Mouse (Mus musculus) limb, embryonic 15.5 days (tissue): ENCODE results near the gene Lingo4. TPM values are rescaled to one million over a fixed set of nuclear protein-coding genes. Genes with fewer than 3 reads are reported as not detected.
A peak's percentile ranks its signal among the peaks of the same experiment; 100 is the strongest.

Experiments
- ATAC-seq: fragments of 200-750 bp; cut with Nextera tagmentation; 2 replicates; pipeline ENCODE4 v1.8.0; 2017; ENCODE audit warnings: low read depth, moderate TSS enrichment; ENCODE audit not compliant: insufficient number of reproducible peaks, low FRiP score, low TSS enrichment
- H3K27ac ChIP-seq: fragments of 300-500 bp; sonication (generic); 2 replicates; pipeline ENCODE4 v1.5.1; 2015; ENCODE audit warnings: moderate library complexity, mild to moderate bottlenecking, inconsistent platforms
- H3K27me3 ChIP-seq: fragments of 300-500 bp; sonication (generic); 2 replicates; pipeline ENCODE4 v1.6.1; 2015; ENCODE audit warnings: inconsistent platforms
- H3K36me3 ChIP-seq: fragments of 300-500 bp; sonication (generic); 2 replicates; pipeline ENCODE4 v1.6.1; 2015; ENCODE audit warnings: inconsistent platforms
- H3K4me1 ChIP-seq: fragments of 300-500 bp; sonication (generic); 2 replicates; pipeline ENCODE4 v1.6.1; 2015; ENCODE audit warnings: inconsistent platforms
- H3K4me2 ChIP-seq: fragments of 300-500 bp; sonication (generic); 2 replicates; pipeline ENCODE4 v1.6.1; 2015; ENCODE audit warnings: mild to moderate bottlenecking, inconsistent platforms
- H3K4me3 ChIP-seq: fragments of 300-500 bp; sonication (generic); 2 replicates; pipeline ENCODE4 v1.5.1; 2015; ENCODE audit warnings: mild to moderate bottlenecking, inconsistent platforms
- H3K9ac ChIP-seq: fragments of 300-500 bp; sonication (generic); 2 replicates; pipeline ENCODE4 v1.6.1; 2015; ENCODE audit warnings: inconsistent platforms
- H3K9me3 ChIP-seq: fragments of 300-500 bp; sonication (generic); 2 replicates; pipeline ENCODE4 v1.6.1; 2016; ENCODE audit warnings: inconsistent platforms
- WGBS: fragments of 180-500 bp; shearing (Covaris S2); methylation state at CpG from one replicate; pipeline ENCODE4 v1.1.7; 2015; 5-methylcytosine and 5-hydroxymethylcytosine counted together
- polyA plus RNA-seq: library from polyadenylated mRNA; unstranded; fragments of >200 nt; fragmentation: Nextera tagmentation; extraction: Ambion mirVana; gene quantifications from 2 replicates; pipeline ENCODE4 v1.2.1, GENCODE M21; 2015

Gene Lingo4
- polyA plus RNA-seq, 1 experiment from 2014 or later, result 0.14 TPM

- Histone ChIP-seq H3K36me3 (no peaks in the 10 kb centered on the region), H3K4me3 (peak overlapping the region; percentile 24), H3K9ac (no peak overlapping the region), H3K27ac (no peak overlapping the region), H3K4me1 (peaks cover 42% of the 10 kb centered on the region), H3K9me3 (no peaks in the 10 kb centered on the region), H3K4me2 (peak overlapping the region; percentile 44), H3K27me3 (no peaks in the 10 kb centered on the region)
- WGBS, result 7% methylated on average over 10 of the region's 10 CpGs
- no peak for ATAC-seq
Measured at GRCm38 (mm10) chr3:94373090-94373489, 25.2 kb upstream of the Lingo4 start.

GRCm38 (mm10) chr3:94373597-94374011 is 24.7 kb upstream of the Lingo4 start:
- ATAC-seq, result no peak
- no peak overlapping the region for H3K27ac ChIP-seq
- H3K36me3 ChIP-seq, result no peaks in the 10 kb centered on the region
- H3K9me3 ChIP-seq, result no peaks in the 10 kb centered on the region
- 2% methylated on average over 5 of the region's 5 CpGs for WGBS
- H3K4me2 ChIP-seq, result peak overlapping the region; percentile 44
- peak overlapping the region; percentile 24 for H3K4me3 ChIP-seq
- no peaks in the 10 kb centered on the region for H3K27me3 ChIP-seq
- no peak overlapping the region for H3K9ac ChIP-seq
- H3K4me1 ChIP-seq, result peaks cover 42% of the 10 kb centered on the region

GRCm38 (mm10) chr3:94374636-94375035 is 23.7 kb upstream of the Lingo4 start:
- Histone ChIP-seq H3K4me1 (peaks cover 42% of the 10 kb centered on the region), H3K36me3 (no peaks in the 10 kb centered on the region), H3K27ac (no peak overlapping the region), H3K4me2 (no peak overlapping the region), H3K27me3 (no peaks in the 10 kb centered on the region), H3K4me3 (no peak overlapping the region), H3K9ac (no peak overlapping the region), H3K9me3 (no peaks in the 10 kb centered on the region)
- no peak for ATAC-seq

GRCm38 (mm10) chr3:94375146-94375545 is 23.2 kb upstream of the Lingo4 start:
- Histone ChIP-seq H3K9me3 (no peaks in the 10 kb centered on the region), H3K4me3 (no peak overlapping the region), H3K4me2 (no peak overlapping the region), H3K27ac (no peak overlapping the region), H3K9ac (no peak overlapping the region), H3K4me1 (peaks cover 42% of the 10 kb centered on the region), H3K27me3 (no peaks in the 10 kb centered on the region), H3K36me3 (no peaks in the 10 kb centered on the region)
- no peak for ATAC-seq
- 72% methylated on average over 2 of the region's 2 CpGs for WGBS

GRCm38 (mm10) chr3:94375861-94376260 is 22.5 kb upstream of the Lingo4 start:
- WGBS, result 34% methylated on average over 5 of the region's 5 CpGs
- Histone ChIP-seq H3K4me1 (peaks cover 42% of the 10 kb centered on the region), H3K9ac (no peak overlapping the region), H3K27me3 (no peaks in the 10 kb centered on the region), H3K4me3 (no peak overlapping the region), H3K27ac (no peak overlapping the region), H3K4me2 (no peak overlapping the region), H3K9me3 (no peaks in the 10 kb centered on the region), H3K36me3 (no peaks in the 10 kb centered on the region)
- no peak for ATAC-seq

GRCm38 (mm10) chr3:94377028-94377923 is 21.0 kb upstream of the Lingo4 start:
- H3K27me3 ChIP-seq, result no peaks in the 10 kb centered on the region
- H3K4me2 ChIP-seq, result no peak overlapping the region
- no peak for ATAC-seq
- no peak overlapping the region for H3K9ac ChIP-seq
- H3K4me3 ChIP-seq, result no peak overlapping the region
- no peaks in the 10 kb centered on the region for H3K36me3 ChIP-seq
- H3K4me1 ChIP-seq, result peaks cover 33% of the 10 kb centered on the region
- H3K9me3 ChIP-seq, result no peaks in the 10 kb centered on the region
- H3K27ac ChIP-seq, result no peak overlapping the region
- 16% methylated on average over 13 of the region's 13 CpGs for WGBS

- no peak overlapping the region for H3K9ac ChIP-seq
- ATAC-seq, result no peak
- no peaks in the 10 kb centered on the region for H3K36me3 ChIP-seq
- no peaks in the 10 kb centered on the region for H3K27me3 ChIP-seq
- H3K4me2 ChIP-seq, result no peak overlapping the region
- no peaks in the 10 kb centered on the region for H3K9me3 ChIP-seq
- H3K4me3 ChIP-seq, result no peak overlapping the region
- no peak overlapping the region for H3K27ac ChIP-seq
- WGBS, result 26% methylated on average over 9 of the region's 9 CpGs
- H3K4me1 ChIP-seq, result peaks cover 15% of the 10 kb centered on the region
Measured at GRCm38 (mm10) chr3:94379831-94380510, 18.3 kb upstream of the Lingo4 start.

- H3K27me3 ChIP-seq, result no peaks in the 10 kb centered on the region
- WGBS, result 51% methylated on average over 5 of the region's 5 CpGs
- no peak overlapping the region for H3K9ac ChIP-seq
- no peak for ATAC-seq
- no peaks in the 10 kb centered on the region for H3K9me3 ChIP-seq
- H3K27ac ChIP-seq, result no peak overlapping the region
- no peak overlapping the region for H3K4me2 ChIP-seq
- peaks cover 1% of the 10 kb centered on the region for H3K4me1 ChIP-seq
- H3K36me3 ChIP-seq, result no peaks in the 10 kb centered on the region
- H3K4me3 ChIP-seq, result no peak overlapping the region
Measured at GRCm38 (mm10) chr3:94382308-94382707, 16.0 kb upstream of the Lingo4 start.

- Histone ChIP-seq H3K4me1 (no peaks in the 10 kb centered on the region), H3K4me3 (no peak overlapping the region), H3K27me3 (no peaks in the 10 kb centered on the region), H3K9ac (no peak overlapping the region), H3K27ac (no peak overlapping the region), H3K9me3 (no peaks in the 10 kb centered on the region), H3K36me3 (no peaks in the 10 kb centered on the region), H3K4me2 (no peak overlapping the region)
- WGBS, result 70% methylated on average over 3 of the region's 3 CpGs
- ATAC-seq, result no peak
Measured at GRCm38 (mm10) chr3:94383476-94383875, 14.8 kb upstream of the Lingo4 start.

GRCm38 (mm10) chr3:94386671-94387070 is 11.6 kb upstream of the Lingo4 start:
- 56% methylated on average over 4 of the region's 4 CpGs for whole genome bisulfite sequencing
- no peak overlapping the region for H3K4me3 ChIP-seq
- no peak overlapping the region for H3K4me2 ChIP-seq
- no peaks in the 10 kb centered on the region for H3K9me3 ChIP-seq
- no peak overlapping the region for H3K27ac ChIP-seq
- H3K36me3 ChIP-seq, result no peaks in the 10 kb centered on the region
- ATAC-seq, result no peak
- no peaks in the 10 kb centered on the region for H3K27me3 ChIP-seq
- no peaks in the 10 kb centered on the region for H3K4me1 ChIP-seq
- no peak overlapping the region for H3K9ac ChIP-seq

GRCm38 (mm10) chr3:94387391-94387790 is 10.9 kb upstream of the Lingo4 start:
- Histone ChIP-seq H3K36me3 (no peaks in the 10 kb centered on the region), H3K9me3 (no peaks in the 10 kb centered on the region), H3K4me3 (no peak overlapping the region), H3K4me2 (no peak overlapping the region), H3K4me1 (no peaks in the 10 kb centered on the region), H3K9ac (no peak overlapping the region), H3K27ac (no peak overlapping the region), H3K27me3 (no peaks in the 10 kb centered on the region)
- no peak; the same call in 1 of the 2 replicates for ATAC-seq
- WGBS, result 85% methylated on average over 10 of the region's 10 CpGs

- no peaks in the 10 kb centered on the region for H3K27me3 ChIP-seq
- H3K9ac ChIP-seq, result no peak overlapping the region
- no peaks in the 10 kb centered on the region for H3K36me3 ChIP-seq
- no peak overlapping the region for H3K4me2 ChIP-seq
- no peak overlapping the region for H3K4me3 ChIP-seq
- WGBS, result 73% methylated on average over 5 of the region's 5 CpGs
- H3K4me1 ChIP-seq, result no peaks in the 10 kb centered on the region
- no peak for ATAC-seq
- H3K27ac ChIP-seq, result no peak overlapping the region
- H3K9me3 ChIP-seq, result no peaks in the 10 kb centered on the region
Measured at GRCm38 (mm10) chr3:94388047-94388446, 10.3 kb upstream of the Lingo4 start.
